Mouse (Mus musculus) gastrocnemius, postnatal 25 days (tissue): ENCODE measurements around the gene Col15a1. TPM values are rescaled to one million over a fixed set of nuclear protein-coding genes. Genes with fewer than 3 reads are reported as not detected.

ENCODE experiments used
- DNase-seq: peaks from one replicate; pipeline ENCODE4 v3.0.0; 2022
- total RNA-seq, 2 experiments: library from RNA; stranded (reverse); gene quantifications; 1 replicate in 1 of 2; 2 replicates in 1 of 2; pipeline ENCODE4 v1.2.3; 2021

The Col15a1 gene
- total RNA-seq, 2 experiments from 2014 or later: 64.7 to 68.2 TPM

GRCm38 (mm10) chr4:47351386-47352049 lies 143.6 kb downstream of the Col15a1 start:
- peak; percentile 18 for DNase-seq

- peak; percentile 63 for DNase-seq
Observed at GRCm38 (mm10) chr4:47352061-47352661, 144.2 kb downstream of the Col15a1 start.

GRCm38 (mm10) chr4:47352803-47353388 lies 144.9 kb downstream of the Col15a1 start, which contains the start of gene Tgfbr1:
TSS of gene Tgfbr1 (plus strand) at chr4:47353222.
- peak; percentile 100 for DNase-seq

GRCm38 (mm10) chr4:47353416-47354111 lies 145.6 kb downstream of the Col15a1 start:
- DNase-seq: peak; percentile 81

- no peak for DNase-seq
Observed at GRCm38 (mm10) chr4:47354304-47354703, 146.3 kb downstream of the Col15a1 start.

GRCm38 (mm10) chr4:47362662-47363061 lies 154.7 kb downstream of the Col15a1 start:
- no peak for DNase-seq

Other genes with a start within 250 kb of the Col15a1 start
- gene Gabbr2, start 216.3 kb upstream of the Col15a1 start, total RNA-seq: under 1 TPM; 0.05 to 0.26 TPM
- gene Anks6, start 150.7 kb upstream of the Col15a1 start, total RNA-seq: 1 to 10 TPM; 1.2 to 2.1 TPM
- under 1 TPM; 0.16 to 0.20 TPM for gene Galnt12, start 116.3 kb upstream of the Col15a1 start, total RNA-seq
- 10 to 100 TPM; 16.7 to 18.5 TPM for gene Tgfbr1, start 145.1 kb downstream of the Col15a1 start, total RNA-seq